Comparison of ENCODE assay signal across 12 mouse cellular contexts in the genomic region with DNA sequence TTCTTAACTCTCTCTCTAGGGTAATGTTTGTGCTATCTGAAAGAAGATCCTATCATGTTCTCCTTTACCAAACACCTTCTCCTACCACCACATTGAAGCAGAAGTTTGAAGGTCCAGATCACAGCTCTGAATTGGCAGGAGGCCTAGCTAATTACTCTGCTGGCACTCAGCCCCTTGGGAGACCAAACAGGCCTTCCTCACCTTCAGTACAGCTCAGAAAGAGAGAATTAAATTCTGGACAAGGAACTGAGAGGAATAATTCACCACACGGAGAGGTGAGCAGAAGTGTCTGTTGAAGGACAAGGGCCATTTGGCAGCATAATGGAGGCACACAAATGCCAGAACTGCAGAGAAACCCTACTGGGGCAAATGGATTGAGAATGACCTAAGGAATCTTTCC.
DNase-seq lines count a peak whose midpoint lies in the region.
"Had no signal": no experiment of that assay in that cellular context is flagged by ENCODE, and none has a peak within 500 bp of the region (broad histone marks: within the 10 kb centered on the region; RNA-seq: fewer than 3 reads in every experiment).

No protein-coding gene starts in this region.

- intact Hi-C loops in heart, postnatal 14 days (cut with DNase I), result no loop called here
- intact Hi-C loops in heart, postnatal 25 days (cut with DNase I), result no loop called here

- peak; percentile 30 to 35 for DNase-seq in heart, postnatal 14 days
- no peak for DNase-seq in heart, postnatal 25 days (ENCODE audit: low spot score)
- DNase-seq in layer of hippocampus, postnatal 10 days (ENCODE audit: low spot score in 2 of 2), result peak; percentile 18 to 34
- no peak for DNase-seq in layer of hippocampus, adult 9-10 months (ENCODE audit: low spot score)
- peak; percentile 44 for DNase-seq in cerebellum, adult 11 months
- DNase-seq in cerebellum, adult 9-11 months, result peak; percentile 73
- no peak for DNase-seq in spleen, postnatal 4 days (ENCODE audit: low spot score in 2 of 2)
- no peak for DNase-seq in yolk sac, embryonic 10.5 days (ENCODE audit: low spot score)
- DNase-seq: adrenal gland, postnatal 14 days; gastrocnemius, postnatal 25 days; lung, postnatal 36 days; thymus, postnatal 25 days had no signal

Comparison
In these comparisons a context has a peak if more than half of its experiments do, and no peak if none do; other contexts are left out.
1. DNase-seq: peak in heart, postnatal 14 days (2 of 2), layer of hippocampus, postnatal 10 days (2 of 2), cerebellum, adult 11 months (single experiment) and cerebellum, adult 9-11 months (single experiment); none in heart, postnatal 25 days (single experiment), layer of hippocampus, adult 9-10 months (single experiment), spleen, postnatal 4 days (0 of 2) and yolk sac, embryonic 10.5 days (single experiment).